Mouse (Mus musculus) MEL (cell line): ENCODE results near the gene Lrp6. TPM values are rescaled to one million over a fixed set of nuclear protein-coding genes. Genes with fewer than 3 reads are reported as not detected.

Experiments
- DNase-seq: peaks from one replicate; pipeline ENCODE4 v3.0.0; 2011; ENCODE audit warnings: low read depth, low spot score
- H3K27ac ChIP-seq: 2 replicates; pipeline ENCODE4 v1.5.1; 2012; ENCODE audit warnings: low read depth, mild to moderate bottlenecking, control low read depth, low read length, moderate library complexity; ENCODE audit not compliant: control insufficient read depth
- H3K27me3 ChIP-seq, 2 experiments: fragments of 150-350 bp in 1 of 2; sonication (generic) in 1 of 2; 2 replicates each; pipeline ENCODE4 v1.6.1; 2012; ENCODE audit warnings: low read length in 2 of 2, mild to moderate bottlenecking in 2 of 2, improper control_type of control experiment in 1 of 2, moderate library complexity in 1 of 2; ENCODE audit not compliant: insufficient read depth in 2 of 2, control insufficient read depth in 1 of 2
- H3K36me3 ChIP-seq, 2 experiments: 2 replicates each; pipeline ENCODE4 v1.6.1; 2012 to 2014; ENCODE audit warnings: low read length in 2 of 2, improper control_type of control experiment in 1 of 2, inconsistent platforms in 1 of 2, mild to moderate bottlenecking in 1 of 2; ENCODE audit not compliant: insufficient read depth in 2 of 2, control insufficient read depth in 1 of 2
- H3K4me1 ChIP-seq, 2 experiments: fragments of 150-350 bp in 1 of 2; sonication (generic) in 1 of 2; 2 replicates each; pipeline ENCODE4 v1.6.1; 2012; ENCODE audit warnings: low read length in 2 of 2, improper control_type of control experiment in 1 of 2, mild to moderate bottlenecking in 1 of 2; ENCODE audit not compliant: insufficient read depth in 2 of 2, control insufficient read depth in 1 of 2
- H3K4me3 ChIP-seq, 2 experiments: fragments of 150-350 bp in 1 of 2; sonication (generic) in 1 of 2; 2 replicates each; pipeline ENCODE4 v1.5.1; 2012; ENCODE audit warnings: low read depth in 2 of 2, low read length in 2 of 2, mild to moderate bottlenecking in 2 of 2, moderate library complexity in 2 of 2, control low read depth in 1 of 2, improper control_type of control experiment in 1 of 2; ENCODE audit not compliant: control insufficient read depth in 1 of 2, insufficient read depth in 1 of 2
- H3K79me2 ChIP-seq: 2 replicates; pipeline ENCODE4 v1.6.1; 2012; ENCODE audit warnings: mild to moderate bottlenecking, low read length, moderate library complexity; ENCODE audit not compliant: control insufficient read depth, poor library complexity, insufficient read depth
- H3K9ac ChIP-seq: 2 replicates; pipeline ENCODE4 v1.6.1; 2012; ENCODE audit warnings: low read depth, mild to moderate bottlenecking, control low read depth, low read length, moderate library complexity; ENCODE audit not compliant: control insufficient read depth, poor library complexity, severe bottlenecking
- H3K9me3 ChIP-seq: fragments of 150-350 bp; sonication (generic); replicated peaks from 2 replicates; pipeline ENCODE4 v1.6.1; 2012; ENCODE audit warnings: mild to moderate bottlenecking, low read length, improper control_type of control experiment, moderate library complexity; ENCODE audit not compliant: insufficient read depth
- BHLHE40 ChIP-seq: IDR thresholded peaks from 2 replicates; pipeline ENCODE4 v1.6.1; 2012; ENCODE audit warnings: low read depth, mild to moderate bottlenecking, inconsistent platforms, low read length, improper control_type of control experiment, borderline replicate concordance
- CHD1 ChIP-seq: IDR thresholded peaks from 2 replicates; pipeline ENCODE4 v1.6.1; 2012; ENCODE audit warnings: low read depth, mild to moderate bottlenecking, inconsistent platforms, low read length, improper control_type of control experiment
- ELF1 ChIP-seq: IDR thresholded peaks from 2 replicates; pipeline ENCODE4 v1.6.1; 2014; ENCODE audit warnings: low read depth, mild to moderate bottlenecking, inconsistent platforms, low read length, improper control_type of control experiment, moderate library complexity
- ETS1 ChIP-seq: IDR thresholded peaks from 2 replicates; pipeline ENCODE4 v1.6.1; 2012; ENCODE audit warnings: low read depth, mild to moderate bottlenecking, inconsistent platforms, low read length, improper control_type of control experiment, moderate library complexity
- GABPA ChIP-seq: IDR thresholded peaks from 2 replicates; pipeline ENCODE4 v1.6.1; 2012; ENCODE audit warnings: low read depth, mild to moderate bottlenecking, inconsistent platforms, low read length, improper control_type of control experiment, moderate library complexity
- GATA1 ChIP-seq: IDR thresholded peaks from 2 replicates; pipeline ENCODE4 v1.6.1; 2011; ENCODE audit warnings: low read depth, low read length, improper control_type of control experiment
- JUND ChIP-seq: IDR thresholded peaks from 2 replicates; pipeline ENCODE4 v1.6.1; 2011; ENCODE audit warnings: low read depth, mild to moderate bottlenecking, improper control_type of control experiment, low read length
- KAT2A ChIP-seq: conservative IDR thresholded peaks from 2 replicates; pipeline ENCODE4 v1.6.1; 2012; ENCODE audit warnings: low read depth, low read length, improper control_type of control experiment, inconsistent platforms
- MAZ ChIP-seq: IDR thresholded peaks from 2 replicates; pipeline ENCODE4 v1.6.1; 2012; ENCODE audit warnings: low read depth, mild to moderate bottlenecking, inconsistent platforms, low read length, improper control_type of control experiment
- MXI1 ChIP-seq: IDR thresholded peaks from 2 replicates; pipeline ENCODE4 v1.6.1; 2011; ENCODE audit warnings: mild to moderate bottlenecking, low read depth, low read length, improper control_type of control experiment
- MYB ChIP-seq: IDR thresholded peaks from 2 replicates; pipeline ENCODE4 v1.6.1; 2011; ENCODE audit warnings: mild to moderate bottlenecking, low read depth, low read length, improper control_type of control experiment
- NELFE ChIP-seq: IDR thresholded peaks from 2 replicates; pipeline ENCODE4 v1.6.1; 2011; ENCODE audit warnings: low read depth, low read length, improper control_type of control experiment
- NRF1 ChIP-seq: IDR thresholded peaks from 2 replicates; pipeline ENCODE4 v1.6.1; 2014; ENCODE audit warnings: low read depth, mild to moderate bottlenecking, inconsistent platforms, low read length, improper control_type of control experiment, moderate library complexity; ENCODE audit not compliant: poor library complexity, insufficient read depth, severe bottlenecking
- RAD21 ChIP-seq: IDR thresholded peaks from 2 replicates; pipeline ENCODE4 v1.6.1; 2011; ENCODE audit warnings: mild to moderate bottlenecking, low read depth, low read length, improper control_type of control experiment
- RCOR1 ChIP-seq: IDR thresholded peaks from 2 replicates; pipeline ENCODE4 v1.6.1; 2012; ENCODE audit warnings: low read depth, mild to moderate bottlenecking, inconsistent platforms, low read length, improper control_type of control experiment
- TCF12 ChIP-seq: IDR thresholded peaks from 2 replicates; pipeline ENCODE4 v1.6.1; 2014; ENCODE audit warnings: low read depth, mild to moderate bottlenecking, inconsistent platforms, low read length, improper control_type of control experiment, moderate library complexity
- UBTF ChIP-seq: IDR thresholded peaks from 2 replicates; pipeline ENCODE4 v1.6.1; 2012; ENCODE audit warnings: low read depth, mild to moderate bottlenecking, inconsistent platforms, low read length, improper control_type of control experiment, moderate library complexity, borderline replicate concordance; ENCODE audit not compliant: insufficient read depth
- USF1 ChIP-seq: IDR thresholded peaks from 2 replicates; pipeline ENCODE4 v1.6.1; 2014; ENCODE audit warnings: low read depth, mild to moderate bottlenecking, inconsistent platforms, low read length, improper control_type of control experiment, moderate library complexity
- ZC3H11A ChIP-seq: IDR thresholded peaks from 2 replicates; pipeline ENCODE4 v1.6.1; 2012; ENCODE audit warnings: low read depth, mild to moderate bottlenecking, inconsistent platforms, low read length, improper control_type of control experiment
- ZMIZ1 ChIP-seq: IDR thresholded peaks from 2 replicates; pipeline ENCODE4 v1.6.1; 2012; ENCODE audit warnings: low read depth, mild to moderate bottlenecking, inconsistent platforms, low read length, improper control_type of control experiment, moderate library complexity
- ZNF384 ChIP-seq: IDR thresholded peaks from 2 replicates; pipeline ENCODE4 v1.6.1; 2012; ENCODE audit warnings: low read depth, mild to moderate bottlenecking, inconsistent platforms, low read length, improper control_type of control experiment
- polyA plus RNA-seq, 2 experiments: library from polyadenylated mRNA; stranded (reverse) in 1 of 2; unstranded in 1 of 2; fragments of >175 nt in 1 of 2; fragments of >200 nt in 1 of 2; gene quantifications; 2 replicates each; pipeline versions ENCODE4 v1.2.1 to v1.2.4; 2012; ENCODE audit warnings: low replicate concordance in 2 of 2, low read depth in 1 of 2; ENCODE audit not compliant: insufficient read length in 2 of 2, insufficient read depth in 1 of 2, missing spikeins in 1 of 2
- total RNA-seq: library from RNA; depleted of rRNA; stranded (reverse); fragments of 300-350 nt; gene quantifications from 2 replicates; pipeline ENCODE4 v1.2.3, GENCODE M21; 2012

Lrp6 gene
- total and polyA plus RNA-seq, 3 experiments, result 13.1 to 25.7 (median 17.2) TPM

DNA sequence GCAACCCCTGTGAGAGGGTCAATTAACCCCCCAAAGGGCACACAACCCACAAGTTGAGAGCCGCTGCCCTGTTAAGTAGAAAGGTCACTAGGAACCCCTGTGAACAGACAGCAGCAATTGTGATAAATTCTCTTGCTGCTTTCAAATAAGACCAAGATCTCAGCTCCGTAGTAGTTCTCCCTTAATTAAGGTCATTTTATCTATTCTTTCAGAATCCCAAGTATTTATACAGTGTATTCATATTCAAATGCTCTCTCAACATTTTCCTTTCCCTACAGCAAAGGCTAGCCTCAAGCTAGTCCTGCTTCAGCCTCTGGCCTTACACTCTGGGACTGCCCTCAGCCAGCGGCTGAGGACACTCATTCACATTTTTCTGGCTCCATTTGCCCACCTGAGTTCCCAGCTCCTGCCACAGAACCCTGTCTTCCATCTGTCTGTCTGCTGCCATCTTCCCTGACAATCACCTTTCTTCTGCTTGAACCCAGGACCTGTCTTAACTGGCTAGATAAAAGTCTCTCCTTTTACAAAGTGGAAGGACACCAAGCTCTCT lies 150.1 kb downstream of the Lrp6 start:
- Histone ChIP-seq H3K4me1 (peaks cover 0 to 3% of the 10 kb centered on the region in 2 experiments; a peak in 1 of 4 replicates), H3K4me3 (no peak overlapping the region), H3K9me3 (no peaks in the 10 kb centered on the region), H3K36me3 (no peaks in the 10 kb centered on the region; a peak in 1 of 4 replicates), H3K9ac (no peak overlapping the region), H3K27ac (no peak overlapping the region), H3K27me3 (no peaks in the 10 kb centered on the region), H3K79me2 (no peaks in the 10 kb centered on the region)
- no peak for DNase-seq
- TF ChIP-seq KAT2A, result no peak

GRCm38 (mm10) chr6:134414532-134414883 lies 152.3 kb downstream of the Lrp6 start:
- H3K27me3 ChIP-seq, result no peaks in the 10 kb centered on the region; a peak in 1 of 4 replicates
- no peak overlapping the region for H3K27ac ChIP-seq
- H3K9ac ChIP-seq, result no peak overlapping the region
- peak overlapping the region; percentile 46 to 47 for H3K4me3 ChIP-seq
- no peaks in the 10 kb centered on the region for H3K9me3 ChIP-seq
- no peaks in the 10 kb centered on the region; a peak in 1 of 4 replicates for H3K36me3 ChIP-seq
- no peaks in the 10 kb centered on the region for H3K79me2 ChIP-seq
- DNase-seq, result no peak
- TF ChIP-seq GATA1, result no peak
- TF ChIP-seq NRF1, result no peak
- no peak for TF ChIP-seq JUND
- TF ChIP-seq MYB, result no peak
- no peak for TF ChIP-seq ZMIZ1
- no peak for TF ChIP-seq MXI1
- no peak for TF ChIP-seq NELFE
- no peak for TF ChIP-seq RCOR1
- TF ChIP-seq ZNF384, result no peak
- no peak for TF ChIP-seq UBTF
- no peak for TF ChIP-seq USF1
- no peak for TF ChIP-seq ELF1
- TF ChIP-seq TCF12, result no peak
- TF ChIP-seq BHLHE40, result no peak
- no peak for TF ChIP-seq MAZ
- no peak for TF ChIP-seq RAD21
- TF ChIP-seq CHD1, result no peak
- TF ChIP-seq ETS1, result no peak
- TF ChIP-seq GABPA, result no peak
- TF ChIP-seq ZC3H11A, result no peak
- peaks cover 0 to 3% of the 10 kb centered on the region in 2 experiments; a peak in 1 of 4 replicates for H3K4me1 ChIP-seq
